Mouse (Mus musculus) urinary bladder, adult 18-20 months (tissue): ENCODE measurements at regions not wholly inside any gene's neighbourhood (a gene's known extent, or its start where the extent isn't known, plus 50 kb on each side); places are given as distances from the start of the nearest gene placed in this dataset.

ENCODE experiments used
- DNase-seq, 2 experiments: peaks; one replicate each; pipeline ENCODE4 v3.0.0; 2022; ENCODE audit warnings: low spot score in 2 of 2, mixed read lengths in 2 of 2

- no peak for DNase-seq
Observed at GRCm38 (mm10) chr16:30160399-30160798, 96.2 kb downstream of the Hes1 start.

- DNase-seq = no peak
Observed at GRCm38 (mm10) chr16:30163303-30163702, 99.1 kb downstream of the Hes1 start.

GRCm38 (mm10) chr16:30165667-30166180 lies 101.5 kb downstream of the Hes1 start:
- no peak for DNase-seq

- peak in 1 of 2 experiments; percentile 70 for DNase-seq
Observed at GRCm38 (mm10) chr16:30171381-30172079, 95.8 kb downstream of the Cpn2 start.

GRCm38 (mm10) chr16:30172136-30172731 lies 95.1 kb downstream of the Cpn2 start:
- DNase-seq = no peak

- DNase-seq = peak in 1 of 2 experiments; percentile 44
Observed at GRCm38 (mm10) chr16:30172798-30173202, 94.5 kb downstream of the Cpn2 start.

- no peak for DNase-seq
Observed at GRCm38 (mm10) chr16:30173953-30174874, 93.1 kb downstream of the Cpn2 start.

GRCm38 (mm10) chr16:30176306-30176705 lies 91.0 kb downstream of the Cpn2 start:
- no peak for DNase-seq

GRCm38 (mm10) chr16:30177769-30178168 lies 89.5 kb downstream of the Cpn2 start:
- DNase-seq = no peak

- no peak for DNase-seq
Observed at GRCm38 (mm10) chr16:30178596-30178995, 88.7 kb downstream of the Cpn2 start.

- DNase-seq = no peak
Observed at GRCm38 (mm10) chr16:30179504-30179976, 87.8 kb downstream of the Cpn2 start.

GRCm38 (mm10) chr16:30181116-30181515 lies 86.2 kb downstream of the Cpn2 start:
- DNase-seq = no peak

GRCm38 (mm10) chr16:30184591-30185265 lies 82.6 kb downstream of the Cpn2 start:
- DNase-seq = peak in 1 of 2 experiments; percentile 68

- DNase-seq = no peak
Observed at GRCm38 (mm10) chr16:30185707-30186106, 81.6 kb downstream of the Cpn2 start.

GRCm38 (mm10) chr16:30186201-30186700 lies 81.0 kb downstream of the Cpn2 start:
- no peak for DNase-seq

- peak in 1 of 2 experiments; percentile 64 for DNase-seq
Observed at GRCm38 (mm10) chr16:30186701-30187270, 80.5 kb downstream of the Cpn2 start.

GRCm38 (mm10) chr16:30187400-30187799 lies 79.9 kb downstream of the Cpn2 start:
- DNase-seq = no peak

- peak; percentile 90 to 94 for DNase-seq
Observed at GRCm38 (mm10) chr16:30187907-30188414, 79.3 kb downstream of the Cpn2 start.

- DNase-seq = peak in 1 of 2 experiments; percentile 35
Observed at GRCm38 (mm10) chr16:30188769-30189430, 78.4 kb downstream of the Cpn2 start.

- no peak for DNase-seq
Observed at GRCm38 (mm10) chr16:30190351-30190750, 76.9 kb downstream of the Cpn2 start.
